Mouse (Mus musculus) embryonic fibroblast, embryonic 13.5 days (primary cell): Measurements from ENCODE around the gene Ncoa1.

Experiments
- CTCF ChIP-seq: IDR thresholded peaks from 2 replicates; pipeline ENCODE4 v1.5.1; 2011; ENCODE audit warnings: mild to moderate bottlenecking, control low read depth, low read length, moderate library complexity, borderline replicate concordance; ENCODE audit not compliant: insufficient read depth
- POLR2A ChIP-seq: IDR thresholded peaks from 2 replicates; pipeline ENCODE4 v1.6.1; 2011; ENCODE audit warnings: low read depth, mild to moderate bottlenecking, control low read depth, low read length, moderate library complexity

DNA sequence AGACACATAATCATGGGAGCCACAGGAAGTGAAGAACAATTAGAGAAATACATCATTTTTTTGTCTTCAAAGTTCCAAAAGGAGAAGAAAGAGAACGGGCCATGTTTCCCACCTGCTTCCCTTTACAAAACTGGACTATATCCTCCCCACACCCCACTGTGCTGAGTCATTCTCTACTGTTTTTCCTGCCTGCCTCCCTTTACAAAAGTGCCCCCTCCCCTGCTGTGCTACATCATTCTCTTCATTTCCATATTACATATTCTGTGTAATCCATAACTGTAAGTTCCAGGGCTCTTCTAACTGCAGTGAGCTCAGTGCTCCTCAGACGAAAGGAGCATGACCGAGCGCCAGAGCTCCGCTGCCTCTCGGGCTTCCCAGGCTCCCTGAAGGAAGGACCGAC, 80.8 kb downstream of the Ncoa1 start:
- TF ChIP-seq POLR2A (no peak), CTCF (no peak)
